Mouse (Mus musculus) embryonic fibroblast, embryonic 13.5 days (primary cell): ENCODE measurements around the gene Gm379.

ENCODE experiments used
- CTCF ChIP-seq: IDR thresholded peaks from 2 replicates; pipeline ENCODE4 v1.5.1; 2011; ENCODE audit warnings: mild to moderate bottlenecking, control low read depth, low read length, moderate library complexity, borderline replicate concordance; ENCODE audit not compliant: insufficient read depth
- POLR2A ChIP-seq: IDR thresholded peaks from 2 replicates; pipeline ENCODE4 v1.6.1; 2011; ENCODE audit warnings: low read depth, mild to moderate bottlenecking, control low read depth, low read length, moderate library complexity

GRCm38 (mm10) chrX:108668868-108669267, 4.2 kb upstream of the Gm379 start:
- no peak for TF ChIP-seq CTCF
- no peak for TF ChIP-seq POLR2A
